Mouse (Mus musculus) forebrain, embryonic 14.5 days (tissue): ENCODE results near the gene Chd3. TPM values are rescaled to one million over a fixed set of nuclear protein-coding genes. Genes with fewer than 3 reads are reported as not detected.
A peak's percentile ranks its signal among the peaks of the same experiment; 100 is the strongest.

Source experiments
- ATAC-seq: fragments of 200-750 bp; cut with Nextera tagmentation; 2 replicates; pipeline ENCODE4 v1.8.0; 2017; ENCODE audit warnings: mild to moderate bottlenecking, moderate library complexity
- DNase-seq: peaks from one replicate; pipeline ENCODE4 v3.0.0-alpha.2; 2015; ENCODE audit warnings: low spot score
- H3K27ac ChIP-seq: fragments of 300-500 bp; sonication (generic); 2 replicates; pipeline ENCODE4 v1.5.1; 2014; ENCODE audit warnings: low read depth, mild to moderate bottlenecking, control low read depth, low read length, moderate library complexity
- H3K27me3 ChIP-seq: fragments of 300-500 bp; sonication (generic); replicated peaks from 2 replicates; pipeline ENCODE4 v1.6.1; 2014; ENCODE audit warnings: low read length, control low read depth, mixed read lengths; ENCODE audit not compliant: control insufficient read depth, insufficient read depth
- H3K36me3 ChIP-seq: fragments of 300-500 bp; sonication (generic); 2 replicates; pipeline ENCODE4 v1.6.1; 2014; ENCODE audit warnings: low read length, control low read depth; ENCODE audit not compliant: control insufficient read depth, insufficient read depth
- H3K4me1 ChIP-seq: fragments of 300-500 bp; sonication (generic); 2 replicates; pipeline ENCODE4 v1.6.1; 2014; ENCODE audit warnings: antibody characterized with exemption, low read length, control low read depth; ENCODE audit not compliant: control insufficient read depth, insufficient read depth
- H3K4me2 ChIP-seq: fragments of 300-500 bp; sonication (generic); 2 replicates; pipeline ENCODE4 v1.6.1; 2014; ENCODE audit warnings: mild to moderate bottlenecking, control low read depth, low read length
- H3K4me3 ChIP-seq: fragments of 300-500 bp; sonication (generic); 2 replicates; pipeline ENCODE4 v1.5.1; 2014; ENCODE audit warnings: low read depth, low read length, control low read depth
- H3K9ac ChIP-seq: fragments of 300-500 bp; sonication (generic); 2 replicates; pipeline ENCODE4 v1.6.1; 2014; ENCODE audit warnings: mild to moderate bottlenecking, low read length, control low read depth, moderate library complexity
- H3K9me3 ChIP-seq: fragments of 300-500 bp; sonication (generic); replicated peaks from 2 replicates; pipeline ENCODE4 v1.6.1; 2016; ENCODE audit warnings: low read length, control low read depth, mixed read lengths; ENCODE audit not compliant: control insufficient read depth
- WGBS: fragments of 180-500 bp; shearing (Covaris S2); extraction: QIAGEN DNeasy Blood & Tissue Kit; methylation state at CpG from one replicate; pipeline ENCODE4 v1.1.7; 2014; 5-methylcytosine and 5-hydroxymethylcytosine counted together
- polyA plus RNA-seq: library from polyadenylated mRNA; unstranded; fragments of >200 nt; fragmentation: Nextera tagmentation; extraction: Ambion mirVana; gene quantifications from 2 replicates; pipeline ENCODE4 v1.2.1, GENCODE M21; 2014

Chd3 gene
- polyA plus RNA-seq, 1 experiment from 2014 or later: 70.3 TPM

DNA sequence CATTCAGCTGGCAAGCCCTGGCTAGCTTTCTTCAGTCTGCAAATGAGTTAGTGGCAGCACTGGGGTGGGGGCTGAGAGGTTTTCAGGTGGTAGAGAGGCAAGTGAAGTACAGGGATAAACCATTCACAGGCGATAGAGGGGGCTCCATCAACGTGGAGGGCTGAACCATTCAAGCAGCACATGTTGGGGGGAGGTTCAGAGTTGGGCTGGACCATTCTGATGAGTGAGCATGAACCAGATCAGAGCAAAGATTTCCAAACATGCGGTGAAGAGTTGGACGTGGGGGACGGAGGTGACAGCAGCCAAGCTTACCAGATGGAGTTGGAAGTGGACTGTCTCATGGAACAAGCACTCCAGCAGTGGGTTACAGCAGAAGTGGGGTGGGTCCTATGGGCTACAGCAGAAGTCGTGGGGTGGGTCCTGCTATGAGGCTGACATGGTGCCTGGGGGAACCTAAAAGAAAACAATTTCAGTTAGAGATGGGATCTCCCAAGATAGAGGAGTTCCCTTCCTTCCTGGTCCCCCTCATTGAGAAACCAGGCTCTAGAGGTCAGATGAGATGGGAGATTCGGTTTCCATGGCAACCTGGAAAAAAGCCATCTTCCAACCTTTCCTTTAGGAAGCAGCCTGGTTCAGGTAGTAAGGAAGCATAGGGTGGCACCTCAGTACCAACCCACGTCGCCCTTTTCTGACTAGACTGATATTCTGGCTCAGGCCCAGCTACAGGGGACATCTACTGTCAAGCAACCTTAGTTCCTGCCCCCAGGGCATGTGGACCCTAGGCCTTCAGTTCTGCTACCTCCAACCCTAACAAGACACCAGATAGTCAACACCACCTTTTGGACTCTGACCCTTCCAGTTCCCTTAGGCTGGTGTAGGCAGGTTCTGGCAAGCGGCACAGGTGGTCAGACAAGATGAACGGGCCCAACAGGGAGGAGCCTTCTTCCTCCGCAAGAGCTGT is 44.3 kb upstream of the Chd3 start, which contains the start of gene Kdm6b:
Gene Kdm6b (minus strand): TSS at position 455 of the 961 bp plus-strand sequence.
- no peaks in the 10 kb centered on the region for H3K9me3 ChIP-seq
- ATAC-seq: no peak
- H3K4me3 ChIP-seq: peak within 1 kb of the TSS; percentile 77
- H3K9ac ChIP-seq: peak within 1 kb of the TSS; percentile 99
- H3K36me3 ChIP-seq: peaks cover 19% of the 10 kb centered on the region
- peak within 1 kb of the TSS; percentile 99 for H3K27ac ChIP-seq
- H3K27me3 ChIP-seq: no peaks in the 10 kb centered on the region
- peak; percentile 87 for DNase-seq
- peak within 1 kb of the TSS; percentile 99 for H3K4me2 ChIP-seq
- WGBS: 33% methylated on average over 12 of the region's 12 CpGs
- H3K4me1 ChIP-seq: peaks cover 45% of the 10 kb centered on the region

DNA sequence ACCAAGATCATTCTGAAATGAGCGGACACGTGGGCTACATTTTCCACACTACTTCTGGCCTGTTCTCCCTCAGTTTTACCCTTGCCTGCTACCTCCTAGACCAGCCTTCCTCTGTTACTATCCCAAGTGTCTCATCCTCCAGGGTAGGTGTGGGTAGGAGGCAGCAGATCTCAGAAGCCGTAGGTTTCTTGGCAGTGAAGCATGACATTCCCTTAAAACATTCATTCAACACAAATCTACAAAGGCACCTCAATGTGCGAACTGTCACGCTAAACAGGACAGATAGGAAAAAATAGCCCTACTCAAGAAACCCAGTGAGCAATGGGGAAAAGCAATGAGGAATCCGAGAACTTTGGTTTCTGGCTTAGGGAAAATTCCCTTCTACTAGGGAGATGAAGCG is 43.3 kb upstream of the Chd3 start:
- Histone ChIP-seq H3K9me3 (no peaks in the 10 kb centered on the region), H3K36me3 (peaks cover 26% of the 10 kb centered on the region), H3K27me3 (no peaks in the 10 kb centered on the region), H3K4me1 (peaks cover 48% of the 10 kb centered on the region), H3K4me3 (peak overlapping the region; percentile 77), H3K4me2 (peak overlapping the region; percentile 99), H3K27ac (peak overlapping the region; percentile 99; the same call in 1 of the 2 replicates), H3K9ac (peak overlapping the region; percentile 92; the same call in 1 of the 2 replicates)
- 65% methylated on average over 7 of the region's 7 CpGs for WGBS
- no peak for DNase-seq
- ATAC-seq: no peak

DNA sequence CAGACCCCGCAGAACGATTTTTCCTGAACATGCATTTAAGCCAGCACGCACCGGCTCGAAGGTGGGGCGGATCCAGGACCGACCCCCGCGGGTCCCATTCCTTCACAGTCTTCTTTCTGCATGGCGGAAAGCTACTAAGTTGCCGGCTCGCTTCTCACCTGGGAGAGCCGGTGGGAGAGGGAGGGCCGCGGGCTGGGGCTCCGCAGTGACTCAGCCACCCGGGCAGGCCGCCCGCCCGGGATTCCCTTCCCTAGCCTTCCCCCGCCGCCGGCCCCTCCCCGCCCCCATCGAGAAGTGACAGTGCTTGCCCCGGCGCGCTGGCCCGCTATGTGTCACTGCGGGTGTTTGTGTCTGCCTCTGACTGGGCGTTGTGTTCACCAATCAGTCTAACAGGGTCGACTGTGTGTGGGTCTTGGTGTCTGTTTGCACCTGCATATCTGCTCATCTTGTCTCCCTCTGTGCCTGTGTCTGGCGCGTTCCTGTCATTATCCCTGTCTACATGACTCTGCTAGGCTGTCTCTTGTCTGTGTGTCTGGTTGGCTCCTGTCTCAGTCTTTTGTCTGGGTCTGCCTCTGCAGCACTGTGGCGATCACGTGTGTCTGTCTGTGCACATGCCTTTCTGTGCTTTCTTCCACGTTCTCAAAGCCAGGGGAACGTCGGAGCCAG is 42.5 kb upstream of the Chd3 start:
- H3K27ac ChIP-seq: peak overlapping the region; percentile 99
- H3K27me3 ChIP-seq: no peaks in the 10 kb centered on the region
- DNase-seq (peak; percentile 58), ATAC-seq (no peak)
- H3K4me2 ChIP-seq: peak overlapping the region; percentile 99
- peak overlapping the region; percentile 92 for H3K9ac ChIP-seq
- H3K4me1 ChIP-seq: peaks cover 41% of the 10 kb centered on the region
- WGBS: 0% methylated on average over 37 of the region's 39 CpGs
- H3K4me3 ChIP-seq: peak overlapping the region; percentile 77
- no peaks in the 10 kb centered on the region for H3K9me3 ChIP-seq
- peaks cover 34% of the 10 kb centered on the region for H3K36me3 ChIP-seq

DNA sequence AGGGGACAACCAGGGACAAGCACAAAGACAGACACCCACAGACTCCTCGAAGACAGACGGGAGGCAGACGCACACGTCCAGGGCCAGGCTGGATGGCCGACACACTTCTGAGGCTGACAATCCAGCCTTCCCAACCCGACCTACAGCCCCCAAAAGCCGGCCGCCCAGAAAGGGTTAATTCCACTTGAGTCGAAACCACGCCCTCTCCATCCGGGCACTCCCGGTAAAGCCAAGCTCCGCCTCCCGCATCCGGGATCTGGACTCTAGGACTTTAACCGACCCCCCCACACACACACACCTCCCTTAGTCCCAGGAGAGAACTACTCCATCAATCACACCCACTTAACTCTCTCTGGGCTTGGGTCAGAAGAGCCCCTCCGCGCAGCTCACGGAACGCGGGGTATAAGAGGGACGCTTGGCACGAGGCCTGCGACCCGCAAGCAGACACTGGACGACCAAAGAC is 41.9 kb upstream of the Chd3 start:
- ATAC-seq: peak; percentile 45
- H3K4me1 ChIP-seq: peaks cover 39% of the 10 kb centered on the region
- peak overlapping the region; percentile 77 for H3K4me3 ChIP-seq
- no peaks in the 10 kb centered on the region for H3K27me3 ChIP-seq
- peak; percentile 98 for DNase-seq
- peak overlapping the region; percentile 92 for H3K9ac ChIP-seq
- H3K27ac ChIP-seq: peak overlapping the region; percentile 99
- H3K9me3 ChIP-seq: no peaks in the 10 kb centered on the region
- H3K4me2 ChIP-seq: peak overlapping the region; percentile 99
- H3K36me3 ChIP-seq: peaks cover 40% of the 10 kb centered on the region
- under 1% methylated on average over 26 of the region's 26 CpGs for WGBS

DNA sequence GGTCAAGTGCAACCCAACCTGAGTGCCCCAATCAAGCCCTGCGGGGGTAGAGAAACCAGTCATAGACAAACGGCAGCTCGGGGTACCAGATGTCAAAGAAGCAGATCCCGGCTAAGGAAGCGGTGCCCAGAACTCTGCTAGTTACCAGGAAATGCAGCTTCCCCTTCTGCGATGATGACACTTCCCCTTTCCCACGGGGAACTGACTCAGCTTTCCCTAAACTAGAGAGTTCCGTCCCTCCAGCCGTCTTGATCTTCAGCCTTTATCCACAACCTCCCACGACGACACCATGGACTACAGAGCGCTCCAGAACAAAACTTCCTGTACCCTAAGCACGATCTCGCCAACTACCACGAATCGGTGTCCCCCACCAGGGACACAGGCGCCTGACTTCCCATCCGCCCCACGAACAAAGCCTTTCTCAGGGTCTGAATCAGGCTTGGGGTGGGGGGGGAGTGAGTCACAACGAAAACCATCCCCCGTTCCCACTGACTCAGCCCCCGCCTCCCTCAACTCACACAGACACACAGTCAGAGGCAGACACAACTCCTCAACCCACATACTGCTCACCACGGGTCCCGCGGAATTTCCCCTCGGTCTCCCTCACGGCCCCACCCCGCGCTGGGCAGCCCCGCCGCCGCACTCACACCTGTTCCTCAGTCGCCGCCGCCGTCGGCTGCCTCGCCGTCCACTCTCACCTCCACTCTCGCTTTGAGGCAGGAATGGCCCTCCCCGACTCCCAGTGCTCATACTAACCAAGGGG is 41.3 kb upstream of the Chd3 start:
- Histone ChIP-seq H3K9me3 (no peaks in the 10 kb centered on the region), H3K4me1 (peaks cover 39% of the 10 kb centered on the region), H3K4me2 (peak overlapping the region; percentile 99), H3K4me3 (peak overlapping the region; percentile 77), H3K36me3 (peaks cover 46% of the 10 kb centered on the region), H3K9ac (peak overlapping the region; percentile 92), H3K27ac (peak overlapping the region; percentile 99), H3K27me3 (no peaks in the 10 kb centered on the region)
- peak; percentile 15 for ATAC-seq
- DNase-seq: no peak
- under 1% methylated on average over 41 of the region's 41 CpGs for WGBS

DNA sequence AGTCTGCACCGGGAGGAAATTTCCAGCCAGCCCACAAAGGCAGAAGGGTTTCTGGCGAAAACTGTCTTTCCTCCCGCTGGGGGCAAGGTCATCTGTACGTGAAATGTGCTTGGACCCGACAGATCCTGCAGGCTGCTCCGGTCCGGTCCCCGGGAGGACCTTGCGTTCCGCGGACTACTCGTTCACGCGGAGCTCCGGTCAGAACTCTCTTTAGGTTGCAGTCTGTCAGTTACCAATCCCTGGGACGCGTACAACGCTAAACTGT is 40.8 kb upstream of the Chd3 start:
- H3K9ac ChIP-seq: peak overlapping the region; percentile 92
- H3K4me1 ChIP-seq: peaks cover 38% of the 10 kb centered on the region
- DNase-seq (no peak), ATAC-seq (no peak)
- peak overlapping the region; percentile 99 for H3K27ac ChIP-seq
- peak overlapping the region; percentile 77 for H3K4me3 ChIP-seq
- WGBS: under 1% methylated on average over 18 of the region's 18 CpGs
- peaks cover 51% of the 10 kb centered on the region for H3K36me3 ChIP-seq
- peak overlapping the region; percentile 99 for H3K4me2 ChIP-seq
- H3K9me3 ChIP-seq: no peaks in the 10 kb centered on the region
- no peaks in the 10 kb centered on the region for H3K27me3 ChIP-seq

DNA sequence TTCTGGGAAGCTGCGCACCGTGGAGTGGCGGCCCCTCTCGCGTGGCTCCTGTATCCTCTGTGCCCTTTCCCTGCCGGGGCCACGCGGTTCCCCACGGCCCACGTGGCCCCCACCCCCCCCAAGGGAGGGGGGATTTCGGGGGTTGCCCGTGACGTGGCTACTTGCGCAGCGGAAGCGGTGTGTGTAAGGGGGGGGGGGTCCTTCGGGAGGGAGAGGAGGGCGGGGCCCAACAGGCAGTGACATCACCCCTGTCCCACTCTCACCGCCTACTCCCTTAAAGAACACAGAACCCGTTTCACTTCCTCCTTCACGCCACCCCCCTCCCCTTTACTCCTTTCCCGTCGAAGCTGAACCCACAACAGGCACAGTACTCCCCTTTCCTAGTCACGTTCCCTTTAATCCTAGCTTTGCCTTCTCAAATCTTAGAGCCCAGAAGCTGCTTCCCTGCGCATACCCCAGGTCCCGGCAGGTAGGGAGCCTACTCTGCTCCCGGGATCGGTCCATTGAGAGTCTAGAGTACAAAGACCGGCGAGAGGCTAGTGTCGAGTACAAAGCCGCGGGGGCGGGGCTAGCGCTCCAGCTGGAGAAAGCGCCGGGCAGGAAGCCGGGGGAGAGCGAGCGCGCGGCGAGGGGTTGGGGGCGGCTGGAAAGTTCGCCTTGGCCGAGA is 40.3 kb upstream of the Chd3 start:
- peak overlapping the region; percentile 99 for H3K27ac ChIP-seq
- peaks cover 56% of the 10 kb centered on the region for H3K36me3 ChIP-seq
- DNase-seq (peak; percentile 90), ATAC-seq (peak; percentile 49)
- no peaks in the 10 kb centered on the region for H3K9me3 ChIP-seq
- H3K4me1 ChIP-seq: peaks cover 33% of the 10 kb centered on the region
- no peaks in the 10 kb centered on the region for H3K27me3 ChIP-seq
- H3K4me3 ChIP-seq: peak overlapping the region; percentile 77
- under 1% methylated on average over 43 of the region's 46 CpGs for WGBS
- H3K9ac ChIP-seq: peak overlapping the region; percentile 92
- H3K4me2 ChIP-seq: peak overlapping the region; percentile 99
